Mouse (Mus musculus) MEL (cell line): ENCODE data around the gene Timm13. TPM values are rescaled to one million over a fixed set of nuclear protein-coding genes. Genes with fewer than 3 reads are reported as not detected.

ENCODE experiments used
- DNase-seq: peaks from one replicate; pipeline ENCODE4 v3.0.0; 2011; ENCODE audit warnings: low read depth, low spot score
- H3K27ac ChIP-seq: 2 replicates; pipeline ENCODE4 v1.5.1; 2012; ENCODE audit warnings: low read depth, mild to moderate bottlenecking, control low read depth, low read length, moderate library complexity; ENCODE audit not compliant: control insufficient read depth
- H3K27me3 ChIP-seq, 2 experiments: fragments of 150-350 bp in 1 of 2; sonication (generic) in 1 of 2; 2 replicates each; pipeline ENCODE4 v1.6.1; 2012; ENCODE audit warnings: low read length in 2 of 2, mild to moderate bottlenecking in 2 of 2, improper control_type of control experiment in 1 of 2, moderate library complexity in 1 of 2; ENCODE audit not compliant: insufficient read depth in 2 of 2, control insufficient read depth in 1 of 2
- H3K36me3 ChIP-seq, 2 experiments: 2 replicates each; pipeline ENCODE4 v1.6.1; 2012 to 2014; ENCODE audit warnings: low read length in 2 of 2, improper control_type of control experiment in 1 of 2, inconsistent platforms in 1 of 2, mild to moderate bottlenecking in 1 of 2; ENCODE audit not compliant: insufficient read depth in 2 of 2, control insufficient read depth in 1 of 2
- H3K4me1 ChIP-seq, 2 experiments: fragments of 150-350 bp in 1 of 2; sonication (generic) in 1 of 2; 2 replicates each; pipeline ENCODE4 v1.6.1; 2012; ENCODE audit warnings: low read length in 2 of 2, improper control_type of control experiment in 1 of 2, mild to moderate bottlenecking in 1 of 2; ENCODE audit not compliant: insufficient read depth in 2 of 2, control insufficient read depth in 1 of 2
- H3K4me3 ChIP-seq, 2 experiments: fragments of 150-350 bp in 1 of 2; sonication (generic) in 1 of 2; 2 replicates each; pipeline ENCODE4 v1.5.1; 2012; ENCODE audit warnings: low read depth in 2 of 2, low read length in 2 of 2, mild to moderate bottlenecking in 2 of 2, moderate library complexity in 2 of 2, control low read depth in 1 of 2, improper control_type of control experiment in 1 of 2; ENCODE audit not compliant: control insufficient read depth in 1 of 2, insufficient read depth in 1 of 2
- H3K79me2 ChIP-seq: 2 replicates; pipeline ENCODE4 v1.6.1; 2012; ENCODE audit warnings: mild to moderate bottlenecking, low read length, moderate library complexity; ENCODE audit not compliant: control insufficient read depth, poor library complexity, insufficient read depth
- H3K9ac ChIP-seq: 2 replicates; pipeline ENCODE4 v1.6.1; 2012; ENCODE audit warnings: low read depth, mild to moderate bottlenecking, control low read depth, low read length, moderate library complexity; ENCODE audit not compliant: control insufficient read depth, poor library complexity, severe bottlenecking
- H3K9me3 ChIP-seq: fragments of 150-350 bp; sonication (generic); replicated peaks from 2 replicates; pipeline ENCODE4 v1.6.1; 2012; ENCODE audit warnings: mild to moderate bottlenecking, low read length, improper control_type of control experiment, moderate library complexity; ENCODE audit not compliant: insufficient read depth
- BHLHE40 ChIP-seq: IDR thresholded peaks from 2 replicates; pipeline ENCODE4 v1.6.1; 2012; ENCODE audit warnings: low read depth, mild to moderate bottlenecking, inconsistent platforms, low read length, improper control_type of control experiment, borderline replicate concordance
- CHD1 ChIP-seq: IDR thresholded peaks from 2 replicates; pipeline ENCODE4 v1.6.1; 2012; ENCODE audit warnings: low read depth, mild to moderate bottlenecking, inconsistent platforms, low read length, improper control_type of control experiment
- CTCF ChIP-seq, 3 experiments: IDR thresholded peaks in 2 of 3; conservative IDR thresholded peaks in 1 of 3; 2 replicates each; pipeline ENCODE4 v1.5.1; 2011 to 2012; ENCODE audit warnings: low read length in 3 of 3, low read depth in 2 of 3, mild to moderate bottlenecking in 2 of 3, improper control_type of control experiment in 1 of 3, inconsistent platforms in 1 of 3, mixed read lengths in 1 of 3, moderate library complexity in 1 of 3; ENCODE audit not compliant: control insufficient read depth in 1 of 3, insufficient read depth in 1 of 3, poor library complexity in 1 of 3, severe bottlenecking in 1 of 3
- E2F4 ChIP-seq: IDR thresholded peaks from 2 replicates; pipeline ENCODE4 v1.6.1; 2011; ENCODE audit warnings: low read depth, low read length, improper control_type of control experiment, borderline replicate concordance
- ELF1 ChIP-seq: IDR thresholded peaks from 2 replicates; pipeline ENCODE4 v1.6.1; 2014; ENCODE audit warnings: low read depth, mild to moderate bottlenecking, inconsistent platforms, low read length, improper control_type of control experiment, moderate library complexity
- EP300 ChIP-seq, 2 experiments: IDR thresholded peaks; 2 replicates each; pipeline ENCODE4 v1.6.1; 2011; ENCODE audit warnings: improper control_type of control experiment in 2 of 2, low read length in 2 of 2, low read depth in 1 of 2, mild to moderate bottlenecking in 1 of 2
- GATA1 ChIP-seq: IDR thresholded peaks from 2 replicates; pipeline ENCODE4 v1.6.1; 2011; ENCODE audit warnings: low read depth, low read length, improper control_type of control experiment
- JUND ChIP-seq: IDR thresholded peaks from 2 replicates; pipeline ENCODE4 v1.6.1; 2011; ENCODE audit warnings: low read depth, mild to moderate bottlenecking, improper control_type of control experiment, low read length
- MAFK ChIP-seq: IDR thresholded peaks from 2 replicates; pipeline ENCODE4 v1.6.1; 2011; ENCODE audit warnings: low read depth, mild to moderate bottlenecking, low read length, improper control_type of control experiment, borderline replicate concordance
- MAX ChIP-seq: IDR thresholded peaks from 2 replicates; pipeline ENCODE4 v1.6.1; 2011; ENCODE audit warnings: low read length, improper control_type of control experiment
- MAZ ChIP-seq: IDR thresholded peaks from 2 replicates; pipeline ENCODE4 v1.6.1; 2012; ENCODE audit warnings: low read depth, mild to moderate bottlenecking, inconsistent platforms, low read length, improper control_type of control experiment
- MXI1 ChIP-seq: IDR thresholded peaks from 2 replicates; pipeline ENCODE4 v1.6.1; 2011; ENCODE audit warnings: mild to moderate bottlenecking, low read depth, low read length, improper control_type of control experiment
- MYB ChIP-seq: IDR thresholded peaks from 2 replicates; pipeline ENCODE4 v1.6.1; 2011; ENCODE audit warnings: mild to moderate bottlenecking, low read depth, low read length, improper control_type of control experiment
- MYC ChIP-seq: IDR thresholded peaks from 2 replicates; pipeline ENCODE4 v1.6.1; 2011; ENCODE audit warnings: low read depth, mild to moderate bottlenecking, low read length, improper control_type of control experiment, moderate library complexity
- NELFE ChIP-seq: IDR thresholded peaks from 2 replicates; pipeline ENCODE4 v1.6.1; 2011; ENCODE audit warnings: low read depth, low read length, improper control_type of control experiment
- NRF1 ChIP-seq: IDR thresholded peaks from 2 replicates; pipeline ENCODE4 v1.6.1; 2014; ENCODE audit warnings: low read depth, mild to moderate bottlenecking, inconsistent platforms, low read length, improper control_type of control experiment, moderate library complexity; ENCODE audit not compliant: poor library complexity, insufficient read depth, severe bottlenecking
- POLR2A ChIP-seq, 2 experiments: IDR thresholded peaks; 2 replicates each; pipeline ENCODE4 v1.6.1; 2011 to 2012; ENCODE audit warnings: low read length in 2 of 2, mild to moderate bottlenecking in 2 of 2, control low read depth in 1 of 2, improper control_type of control experiment in 1 of 2, low read depth in 1 of 2, moderate library complexity in 1 of 2; ENCODE audit not compliant: control insufficient read depth in 1 of 2, insufficient read depth in 1 of 2, poor library complexity in 1 of 2
- POLR2AphosphoS2 ChIP-seq: IDR thresholded peaks from 2 replicates; pipeline ENCODE4 v1.6.1; 2011; ENCODE audit warnings: low read length, improper control_type of control experiment
- POLR2AphosphoS5 ChIP-seq: IDR thresholded peaks from 2 replicates; pipeline ENCODE4 v1.6.1; 2012; ENCODE audit warnings: low read depth, borderline replicate concordance, mild to moderate bottlenecking, inconsistent platforms, low read length, moderate library complexity, mixed read lengths
- RAD21 ChIP-seq: IDR thresholded peaks from 2 replicates; pipeline ENCODE4 v1.6.1; 2011; ENCODE audit warnings: mild to moderate bottlenecking, low read depth, low read length, improper control_type of control experiment
- RCOR1 ChIP-seq: IDR thresholded peaks from 2 replicates; pipeline ENCODE4 v1.6.1; 2012; ENCODE audit warnings: low read depth, mild to moderate bottlenecking, inconsistent platforms, low read length, improper control_type of control experiment
- SMC3 ChIP-seq: IDR thresholded peaks from 2 replicates; pipeline ENCODE4 v1.6.1; 2011; ENCODE audit warnings: low read depth, low read length, improper control_type of control experiment
- TAL1 ChIP-seq: IDR thresholded peaks from 2 replicates; pipeline ENCODE4 v1.6.1; 2012; ENCODE audit warnings: mild to moderate bottlenecking, inconsistent platforms, low read length, moderate library complexity, mixed read lengths
- TBP ChIP-seq: IDR thresholded peaks from 2 replicates; pipeline ENCODE4 v1.8.0; 2011; ENCODE audit warnings: low read depth, low read length, improper control_type of control experiment
- USF1 ChIP-seq: IDR thresholded peaks from 2 replicates; pipeline ENCODE4 v1.6.1; 2014; ENCODE audit warnings: low read depth, mild to moderate bottlenecking, inconsistent platforms, low read length, improper control_type of control experiment, moderate library complexity
- USF2 ChIP-seq, 2 experiments: IDR thresholded peaks; 2 replicates each; pipeline ENCODE4 v1.6.1; 2011 to 2012; ENCODE audit warnings: improper control_type of control experiment in 2 of 2, low read length in 2 of 2, borderline replicate concordance in 1 of 2, inconsistent platforms in 1 of 2, low read depth in 1 of 2, mild to moderate bottlenecking in 1 of 2; ENCODE audit not compliant: insufficient read depth in 1 of 2
- ZKSCAN1 ChIP-seq: IDR thresholded peaks from 2 replicates; pipeline ENCODE4 v1.6.1; 2012; ENCODE audit warnings: low read depth, mild to moderate bottlenecking, inconsistent platforms, low read length, improper control_type of control experiment, moderate library complexity
- ZMIZ1 ChIP-seq: IDR thresholded peaks from 2 replicates; pipeline ENCODE4 v1.6.1; 2012; ENCODE audit warnings: low read depth, mild to moderate bottlenecking, inconsistent platforms, low read length, improper control_type of control experiment, moderate library complexity
- ZNF384 ChIP-seq: IDR thresholded peaks from 2 replicates; pipeline ENCODE4 v1.6.1; 2012; ENCODE audit warnings: low read depth, mild to moderate bottlenecking, inconsistent platforms, low read length, improper control_type of control experiment
- polyA plus RNA-seq, 2 experiments: library from polyadenylated mRNA; stranded (reverse) in 1 of 2; unstranded in 1 of 2; fragments of >175 nt in 1 of 2; fragments of >200 nt in 1 of 2; gene quantifications; 2 replicates each; pipeline versions ENCODE4 v1.2.1 to v1.2.4; 2012; ENCODE audit warnings: low replicate concordance in 2 of 2, low read depth in 1 of 2; ENCODE audit not compliant: insufficient read length in 2 of 2, insufficient read depth in 1 of 2, missing spikeins in 1 of 2
- total RNA-seq: library from RNA; depleted of rRNA; stranded (reverse); fragments of 300-350 nt; gene quantifications from 2 replicates; pipeline ENCODE4 v1.2.3, GENCODE M21; 2012

The Timm13 gene
- total and polyA plus RNA-seq, 3 experiments, result 329 to 645 (median 349) TPM

- no peak for TF ChIP-seq USF2 (IDR thresholded peaks at IDR 0.05; ENCODE audit: borderline replicate concordance in 1 of 2, insufficient read depth in 1 of 2, low read depth in 1 of 2, low read length in 2 of 2)
- peak; percentile 94 for TF ChIP-seq BHLHE40
- TF ChIP-seq MYB, result no peak
- peak; percentile 63 for TF ChIP-seq RCOR1
- TF ChIP-seq, all 39 proteins: peak for 23
Observed at GRCm38 (mm10) chr10:80929299-80930226, 28.8 kb upstream of the Timm13 start, which contains the start of gene Gadd45b (continued).

- H3K27ac ChIP-seq, result peak overlapping the region; percentile 72
- H3K79me2 ChIP-seq, result peaks cover 13% of the 10 kb centered on the region
- H3K4me1 ChIP-seq, result peaks cover under 1 to 10% of the 10 kb centered on the region in 2 experiments; a peak in 3 of 4 replicates
- peak; percentile 94 for DNase-seq
- H3K27me3 ChIP-seq, result no peaks in the 10 kb centered on the region
- peaks cover 0 to 3% of the 10 kb centered on the region in 2 experiments; a peak in 1 of 4 replicates for H3K36me3 ChIP-seq
- no peaks in the 10 kb centered on the region for H3K9me3 ChIP-seq
- peak overlapping the region; percentile 75 to 84 for H3K4me3 ChIP-seq
- peak overlapping the region; percentile 76 for H3K9ac ChIP-seq
- TF ChIP-seq BHLHE40, result peak; percentile 63; the same call in 1 of the 2 replicates
- no peak for TF ChIP-seq POLR2AphosphoS2
- no peak for TF ChIP-seq ZMIZ1
- 0 out of 2 replicates have a peak, but pooled peaks have one; percentile 26 for TF ChIP-seq NRF1
- peak; percentile 94 for TF ChIP-seq SMC3
- no peak for TF ChIP-seq E2F4
- peak; percentile 86 for TF ChIP-seq RAD21
- no peak for TF ChIP-seq MAFK
- TF ChIP-seq ZKSCAN1, result 0 out of 2 replicates have a peak, but pooled peaks have one; percentile 42
- TF ChIP-seq CTCF (IDR thresholded peaks at IDR 0.05 in 2 of 3, conservative IDR thresholded peaks at IDR 0.05 in 1 of 3; ENCODE audit: control insufficient read depth in 1 of 3, insufficient read depth in 1 of 3, low read depth in 2 of 3, low read length in 3 of 3, poor library complexity in 1 of 3, severe bottlenecking in 1 of 3), result peak in 2 of 3 experiments; percentile 87 to 98; a peak in 5 of 6 replicates
- TF ChIP-seq ZNF384, result peak; percentile 98
- TF ChIP-seq ELF1, result peak; percentile 88
- no peak for TF ChIP-seq USF2 (IDR thresholded peaks at IDR 0.05; ENCODE audit: borderline replicate concordance in 1 of 2, insufficient read depth in 1 of 2, low read depth in 1 of 2, low read length in 2 of 2)
- TF ChIP-seq MAX, result no peak
- no peak for TF ChIP-seq TAL1
- peak; percentile 66; the same call in 1 of the 2 replicates for TF ChIP-seq MXI1
- 0 out of 2 replicates have a peak, but pooled peaks have one; percentile 10 for TF ChIP-seq TBP
- TF ChIP-seq USF1, result no peak
- TF ChIP-seq MAZ, result peak; percentile 99
- no peak; the same call in 1 of the 2 replicates for TF ChIP-seq MYC
- TF ChIP-seq CHD1, result no peak
- no peak for TF ChIP-seq JUND
- 0 out of 4 replicates have a peak, but pooled peaks of 1 of the 2 experiments have one; percentile 30 for TF ChIP-seq POLR2A (IDR thresholded peaks at IDR 0.05; ENCODE audit: control insufficient read depth in 1 of 2, insufficient read depth in 1 of 2, low read depth in 1 of 2, low read length in 2 of 2, poor library complexity in 1 of 2)
- TF ChIP-seq RCOR1, result 0 out of 2 replicates have a peak, but pooled peaks have one; percentile 33
- no peak for TF ChIP-seq EP300 (IDR thresholded peaks at IDR 0.05; ENCODE audit: low read depth in 1 of 2, low read length in 2 of 2)
- TF ChIP-seq GATA1, result no peak
- peak; percentile 39; the same call in 1 of the 2 replicates for TF ChIP-seq NELFE
- no peak for TF ChIP-seq POLR2AphosphoS5
Observed at GRCm38 (mm10) chr10:80928586-80929298, 28.0 kb upstream of the Timm13 start.
